Mouse (Mus musculus) c-Kit-positive CD71-positive TER-119-positive erythroid progenitor cells, embryonic 14.5 days (primary cell): ENCODE measurements around the gene Gm10401.

Source experiments
- DNase-seq: peaks from one replicate; pipeline ENCODE4 v3.0.0-alpha.2; 2013; ENCODE audit warnings: low spot score

The Gm10401 gene

DNA sequence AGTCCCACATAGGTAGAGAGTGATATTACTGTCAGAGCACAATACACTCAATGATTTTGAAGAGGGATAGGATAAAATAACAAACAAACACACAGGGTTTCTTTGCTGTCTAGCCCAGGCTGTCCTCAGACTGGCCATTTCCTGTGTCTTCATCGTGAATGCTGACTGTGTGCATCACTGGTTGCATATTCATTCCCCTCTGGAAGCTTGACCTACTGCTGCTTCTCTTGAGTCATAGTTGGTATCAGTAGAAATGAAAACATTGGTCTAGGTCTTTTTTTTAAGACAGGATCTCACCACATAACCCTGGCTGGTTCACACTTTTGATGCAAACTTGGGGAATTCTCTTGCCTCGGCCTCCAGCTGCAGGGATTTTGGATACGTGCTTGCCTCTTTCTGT lies 28.5 kb downstream of the Gm10401 start:
- no peak for DNase-seq

DNA sequence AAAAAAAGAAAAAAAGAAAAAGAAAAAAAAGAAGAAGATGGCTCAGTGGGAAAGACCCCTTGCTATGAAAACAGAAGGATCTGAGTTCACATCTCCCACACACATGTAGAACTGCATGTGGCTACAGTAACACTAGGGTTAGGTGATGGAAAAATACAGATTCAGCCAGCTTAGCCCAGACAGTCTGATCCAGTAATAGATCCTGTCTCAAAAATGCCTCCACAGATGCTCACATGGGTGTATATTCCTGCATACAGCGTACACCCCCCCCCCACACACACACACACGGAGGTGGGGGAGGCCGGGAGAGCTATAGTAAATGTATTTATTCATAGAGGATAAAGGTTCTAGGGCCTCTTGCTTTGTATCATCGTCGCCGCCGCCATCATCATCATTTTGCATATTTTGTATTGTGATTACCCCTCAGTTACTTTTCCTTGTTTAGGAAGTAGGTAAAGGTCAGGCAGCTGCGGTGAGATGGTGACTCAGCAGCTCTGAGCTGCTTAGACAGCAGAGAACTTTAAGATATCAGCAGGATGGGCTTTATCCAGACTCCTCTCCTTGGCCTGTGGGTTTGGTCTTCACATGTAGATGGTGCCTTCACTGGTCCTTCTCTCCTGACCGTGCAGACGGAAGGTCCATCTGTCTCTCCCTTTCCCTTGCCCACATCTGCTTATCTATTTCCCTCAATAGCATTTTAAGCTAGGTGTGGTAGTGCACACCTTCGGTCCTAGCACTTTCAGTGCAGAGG lies 29.2 kb downstream of the Gm10401 start:
- no peak for DNase-seq

DNA sequence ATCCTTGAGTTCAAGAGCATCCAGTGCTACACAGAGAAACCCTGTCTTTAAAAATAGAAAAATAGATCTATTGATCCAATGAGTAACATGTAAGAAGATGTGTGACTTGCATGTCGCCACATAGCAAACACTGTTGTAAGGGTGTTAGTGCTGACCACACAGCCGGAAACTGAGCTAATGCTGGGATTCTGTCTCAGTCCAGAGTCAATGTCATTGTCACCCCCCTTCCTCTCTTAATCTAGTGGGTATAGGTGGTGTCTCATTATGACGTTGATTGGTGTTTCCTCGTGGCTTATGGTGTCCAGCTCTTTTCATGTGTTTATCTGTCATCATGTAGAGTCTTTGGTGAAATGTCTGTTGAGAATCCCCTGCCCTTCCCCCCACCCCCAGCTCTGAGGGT lies 31.9 kb downstream of the Gm10401 start:
- no peak for DNase-seq

DNA sequence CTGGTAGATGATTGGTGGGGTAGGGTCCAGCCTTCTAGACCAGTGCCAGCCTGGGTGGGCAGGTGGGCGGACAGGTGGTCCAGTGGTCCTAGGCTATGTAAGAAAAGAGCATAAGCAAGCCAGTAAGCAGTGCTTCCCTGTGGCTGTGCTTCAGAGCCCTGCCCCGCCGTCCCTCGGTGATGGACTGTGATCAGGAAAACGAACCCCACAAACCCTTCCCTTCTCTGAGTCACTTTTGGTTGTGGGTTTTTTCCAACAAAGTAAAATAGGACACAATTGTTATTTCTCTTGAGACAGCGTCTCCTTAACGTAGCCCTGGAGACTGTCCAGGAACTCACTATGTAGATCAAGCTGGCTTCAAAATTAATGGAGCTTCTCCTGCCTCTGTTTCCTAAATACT lies 34.7 kb downstream of the Gm10401 start:
- no peak for DNase-seq

DNA sequence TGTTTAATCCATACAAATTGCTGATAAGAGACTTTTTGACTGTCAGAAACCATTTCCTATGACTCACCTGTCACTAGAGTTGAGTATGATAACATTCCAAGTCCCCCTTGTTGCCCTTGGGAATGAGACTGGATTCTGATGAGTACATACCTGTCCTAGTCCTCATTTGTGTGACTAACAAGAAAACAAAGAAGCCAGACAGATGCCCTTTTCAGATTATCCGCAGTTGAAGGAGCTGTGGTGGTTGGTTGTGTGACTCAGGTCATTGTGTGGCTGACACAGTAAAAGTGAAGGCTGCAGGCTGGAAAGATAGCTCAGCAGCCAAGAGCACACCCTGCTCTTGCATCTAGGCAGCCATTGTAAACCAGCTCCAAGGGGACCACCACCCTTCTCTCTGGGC lies 35.5 kb downstream of the Gm10401 start:
- DNase-seq, result no peak

DNA sequence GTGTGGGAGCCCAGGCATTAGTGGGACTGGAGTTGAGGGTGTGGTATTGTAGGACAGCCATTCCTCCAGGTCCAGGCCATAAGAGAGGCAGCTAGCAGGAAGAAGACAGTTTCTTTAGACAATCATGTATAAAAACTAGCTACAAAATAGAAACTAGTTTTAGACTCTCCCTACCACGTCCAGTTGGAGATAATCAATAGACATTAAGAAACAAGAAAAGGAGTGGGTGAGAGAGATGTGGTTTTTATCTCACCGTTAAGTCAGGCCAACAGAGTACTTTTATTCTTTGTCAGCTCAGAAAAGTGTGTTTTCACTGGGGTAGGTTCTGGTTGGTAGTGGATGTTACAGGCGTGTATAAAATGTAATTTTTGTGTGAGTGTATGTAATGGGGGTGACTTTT lies 37.1 kb downstream of the Gm10401 start:
- DNase-seq, result no peak

GRCm38 (mm10) chr5:115060067-115060695 lies 37.9 kb downstream of the Gm10401 start:
- DNase-seq, result no peak

- DNase-seq, result no peak
Observed at GRCm38 (mm10) chr5:115058584-115059297, 39.4 kb downstream of the Gm10401 start.

DNA sequence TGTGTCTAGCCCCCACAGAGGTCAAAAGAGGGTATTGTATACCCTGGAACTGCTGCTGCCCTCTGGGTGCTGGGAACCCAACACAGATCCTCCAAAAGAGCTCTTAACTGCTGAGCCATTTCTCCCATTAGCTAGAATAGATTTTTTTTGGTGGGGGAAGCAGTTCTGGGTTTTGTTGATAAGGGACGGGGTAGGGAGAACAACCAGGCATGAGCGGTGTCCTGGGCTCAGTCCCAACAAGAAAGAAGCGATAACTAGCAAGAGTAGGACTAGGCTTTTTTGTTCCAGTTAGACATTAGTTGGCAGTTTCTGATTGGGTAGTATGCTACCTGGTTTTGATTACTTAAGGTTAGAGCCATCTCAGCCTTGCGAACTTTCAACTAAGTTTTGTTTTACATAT lies 40.9 kb downstream of the Gm10401 start:
- DNase-seq, result peak; percentile 75

- DNase-seq, result no peak
Observed at GRCm38 (mm10) chr5:115055418-115055817, 42.7 kb downstream of the Gm10401 start.

- DNase-seq, result no peak
Observed at GRCm38 (mm10) chr5:115053791-115054396, 44.2 kb downstream of the Gm10401 start.

GRCm38 (mm10) chr5:115052546-115052945 lies 45.5 kb downstream of the Gm10401 start:
- DNase-seq, result no peak

DNA sequence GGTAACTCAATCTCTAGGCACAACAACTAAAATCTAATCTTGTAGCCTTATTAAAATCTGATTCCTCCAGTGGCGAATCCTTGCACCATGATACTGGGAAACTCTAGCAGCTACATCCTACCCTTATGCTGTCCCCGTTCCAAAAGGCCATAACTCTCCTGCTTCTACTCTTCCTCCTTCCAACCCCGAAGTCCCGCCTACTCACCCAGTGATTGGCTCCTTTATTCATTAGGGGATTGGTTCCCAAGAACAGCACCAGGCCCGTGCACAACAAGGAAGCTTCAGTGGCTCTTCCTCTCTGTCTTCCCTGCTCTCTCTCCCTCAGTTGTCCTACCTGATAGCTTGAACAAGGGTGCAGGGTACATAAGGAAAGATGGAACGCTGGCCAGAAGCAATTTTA lies 47.3 kb downstream of the Gm10401 start:
- DNase-seq, result no peak

DNA sequence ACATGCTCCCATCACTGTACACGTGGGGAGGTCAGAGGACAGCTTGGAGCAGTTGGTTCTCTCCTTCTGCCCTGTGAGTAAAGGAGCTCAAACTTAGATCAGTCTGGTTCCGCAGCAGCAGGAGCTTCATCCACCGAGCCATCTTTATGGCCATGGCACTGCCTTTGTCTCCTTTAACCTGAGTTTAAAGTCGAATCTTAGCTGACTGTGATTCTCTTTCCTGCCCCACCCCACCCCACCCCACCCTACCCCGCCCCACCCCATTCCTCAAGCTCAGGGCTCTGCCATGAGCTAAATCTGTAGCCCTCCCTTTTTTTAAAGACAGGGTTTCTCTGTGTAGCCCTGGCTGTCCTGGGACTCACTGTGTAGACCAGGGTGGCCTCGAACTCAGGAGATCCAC lies 48.4 kb downstream of the Gm10401 start:
- DNase-seq, result no peak
